Mouse (Mus musculus): ENCODE results near the gene Rc3h1.

DNA sequence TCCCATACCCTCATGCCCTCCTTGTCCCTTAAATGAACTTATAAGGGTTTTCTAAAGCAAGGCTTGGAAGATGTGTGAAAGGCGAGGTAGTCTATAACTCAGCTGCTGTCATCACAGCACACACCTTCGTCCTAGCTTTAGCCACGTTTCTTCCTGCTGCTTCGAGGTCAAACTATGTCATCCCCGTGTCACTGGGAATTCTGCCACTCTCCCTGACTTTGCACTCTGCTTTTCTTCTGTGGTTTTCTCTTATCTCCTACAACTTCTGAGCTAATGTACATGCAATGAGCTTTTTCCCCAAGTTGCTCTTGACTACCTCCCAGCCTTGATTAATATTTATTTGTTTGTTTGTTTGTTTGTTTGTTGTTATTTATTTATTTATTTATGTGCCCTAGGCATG, 73.8 kb downstream of the Rc3h1 start:
- TF ChIP-seq CTCF (IDR thresholded peaks at IDR 0.05; ENCODE audit: low read depth, low read length) = no peak
- TF ChIP-seq POLR2AphosphoS5 (IDR thresholded peaks at IDR 0.05; ENCODE audit: insufficient replicate concordance, low read depth, low read length) = no peak
- TF ChIP-seq GATA1 (IDR thresholded peaks at IDR 0.05; ENCODE audit: borderline replicate concordance, low read length) = no peak
- no peak for TF ChIP-seq TAL1 (conservative IDR thresholded peaks at IDR 0.05; ENCODE audit: low read depth, low read length)

Data from G1E (cell line).